Mouse (Mus musculus) CH12.LX (cell line): Measurements from ENCODE around the gene Taar5. TPM values are rescaled to one million over a fixed set of nuclear protein-coding genes. Genes with fewer than 3 reads are reported as not detected.

Experiments used
- DNase-seq: peaks from one replicate; pipeline ENCODE4 v3.0.0-alpha.2; 2013; ENCODE audit errors: extremely low read depth
- H3K27ac ChIP-seq: 2 replicates; pipeline ENCODE4 v1.5.1; 2012; ENCODE audit warnings: low read depth, mild to moderate bottlenecking, control low read depth, moderate library complexity; ENCODE audit not compliant: insufficient read depth
- H3K27me3 ChIP-seq: replicated peaks from 2 replicates; pipeline ENCODE3; 2012; ENCODE audit warnings: inconsistent platforms
- H3K36me3 ChIP-seq, 2 experiments: replicated peaks in 1 of 2; 2 replicates each; pipeline versions ENCODE3 to v1.6.1; 2012; ENCODE audit warnings: inconsistent platforms in 1 of 2, low read length in 1 of 2, mild to moderate bottlenecking in 1 of 2, mixed read lengths in 1 of 2, moderate library complexity in 1 of 2; ENCODE audit not compliant: control insufficient read depth in 1 of 2, insufficient read depth in 1 of 2
- H3K4me1 ChIP-seq, 2 experiments: 2 replicates each; pipeline ENCODE4 v1.6.1; 2012; ENCODE audit warnings: inconsistent platforms in 1 of 2, moderate library complexity in 1 of 2; ENCODE audit not compliant: insufficient read depth in 2 of 2, control insufficient read depth in 1 of 2
- H3K4me2 ChIP-seq: 2 replicates; pipeline ENCODE4 v1.6.1; 2012; ENCODE audit warnings: low read depth, mild to moderate bottlenecking, control low read depth; ENCODE audit not compliant: poor library complexity, insufficient read depth, severe bottlenecking
- H3K4me3 ChIP-seq, 3 experiments: fragments of 150-350 bp in 1 of 3; sonication (generic) in 1 of 3; replicated peaks in 1 of 3; 2 replicates each; pipeline versions ENCODE3 to v1.5.1; 2011 to 2012; ENCODE audit warnings: low read depth in 2 of 3, low read length in 2 of 3, mild to moderate bottlenecking in 2 of 3, moderate library complexity in 2 of 3, control low read depth in 1 of 3, improper control_type of control experiment in 1 of 3, inconsistent platforms in 1 of 3, mixed read lengths in 1 of 3; ENCODE audit not compliant: poor library complexity in 1 of 3
- H3K79me2 ChIP-seq: replicated peaks from 2 replicates; pipeline ENCODE4 v1.6.1; 2012; ENCODE audit warnings: mild to moderate bottlenecking, moderate library complexity; ENCODE audit not compliant: control insufficient read depth, poor library complexity, insufficient read depth, severe bottlenecking; ENCODE audit errors: extremely low read depth
- H3K9ac ChIP-seq: 2 replicates; pipeline ENCODE4 v1.6.1; 2012; ENCODE audit warnings: low read depth, mild to moderate bottlenecking, control low read depth, moderate library complexity; ENCODE audit not compliant: insufficient read depth
- H3K9me3 ChIP-seq: replicated peaks from 2 replicates; pipeline ENCODE3; 2012; ENCODE audit warnings: low read length, inconsistent platforms, mixed read lengths
- CTCF ChIP-seq, 2 experiments: IDR thresholded peaks in 1 of 2; conservative IDR thresholded peaks in 1 of 2; 2 replicates each; pipeline ENCODE4 v1.5.1; 2011 to 2012; ENCODE audit warnings: low read depth in 2 of 2, low read length in 2 of 2, improper control_type of control experiment in 1 of 2, inconsistent platforms in 1 of 2, mild to moderate bottlenecking in 1 of 2, moderate library complexity in 1 of 2
- E2F4 ChIP-seq: IDR thresholded peaks from 2 replicates; pipeline ENCODE4 v1.6.1; 2011; ENCODE audit warnings: low read depth, low read length, improper control_type of control experiment; ENCODE audit not compliant: insufficient replicate concordance
- EP300 ChIP-seq: IDR thresholded peaks from 2 replicates; pipeline ENCODE4 v1.6.1; 2011; ENCODE audit warnings: low read length, improper control_type of control experiment
- GABPA ChIP-seq: IDR thresholded peaks from 2 replicates; pipeline ENCODE4 v1.6.1; 2012; ENCODE audit warnings: low read depth, low read length, improper control_type of control experiment, inconsistent platforms; ENCODE audit not compliant: insufficient replicate concordance
- JUN ChIP-seq: IDR thresholded peaks from 2 replicates; pipeline ENCODE4 v1.6.1; 2011; ENCODE audit warnings: low read depth, mild to moderate bottlenecking, low read length, improper control_type of control experiment, moderate library complexity; ENCODE audit not compliant: insufficient read depth
- MAFK ChIP-seq: IDR thresholded peaks from 2 replicates; pipeline ENCODE4 v1.6.1; 2011; ENCODE audit warnings: low read length, improper control_type of control experiment; ENCODE audit not compliant: insufficient replicate concordance
- MAX ChIP-seq: IDR thresholded peaks from 2 replicates; pipeline ENCODE4 v1.6.1; 2011; ENCODE audit warnings: low read length, improper control_type of control experiment
- MXI1 ChIP-seq: IDR thresholded peaks from 2 replicates; pipeline ENCODE4 v1.6.1; 2011; ENCODE audit warnings: mild to moderate bottlenecking, low read depth, low read length, improper control_type of control experiment
- MYC ChIP-seq: IDR thresholded peaks from 2 replicates; pipeline ENCODE4 v1.6.1; 2011; ENCODE audit warnings: low read depth, mild to moderate bottlenecking, improper control_type of control experiment, low read length
- RAD21 ChIP-seq: IDR thresholded peaks from 2 replicates; pipeline ENCODE4 v1.6.1; 2011; ENCODE audit warnings: low read depth, mild to moderate bottlenecking, low read length, improper control_type of control experiment, moderate library complexity
- RCOR1 ChIP-seq: conservative IDR thresholded peaks from 2 replicates; pipeline ENCODE4 v1.6.1; 2012; ENCODE audit warnings: low read depth, mild to moderate bottlenecking, inconsistent platforms, low read length, improper control_type of control experiment
- SIN3A ChIP-seq: IDR thresholded peaks from 2 replicates; pipeline ENCODE4 v1.6.1; 2012; ENCODE audit warnings: low read length, improper control_type of control experiment, inconsistent platforms
- SMC3 ChIP-seq: IDR thresholded peaks from 2 replicates; pipeline ENCODE4 v1.6.1; 2011; ENCODE audit warnings: low read depth, low read length, improper control_type of control experiment
- TBP ChIP-seq: conservative IDR thresholded peaks from 2 replicates; pipeline ENCODE4 v1.6.1; 2011; ENCODE audit warnings: low read depth, low read length, improper control_type of control experiment
- TCF12 ChIP-seq: IDR thresholded peaks from 2 replicates; pipeline ENCODE4 v1.6.1; 2014; ENCODE audit warnings: low read depth, mild to moderate bottlenecking, inconsistent platforms, low read length, improper control_type of control experiment
- UBTF ChIP-seq: IDR thresholded peaks from 2 replicates; pipeline ENCODE4 v1.6.1; 2012; ENCODE audit warnings: low read depth, mild to moderate bottlenecking, inconsistent platforms, low read length, improper control_type of control experiment, moderate library complexity
- ZMIZ1 ChIP-seq: IDR thresholded peaks from 2 replicates; pipeline ENCODE4 v1.6.1; 2012; ENCODE audit warnings: low read depth, mild to moderate bottlenecking, inconsistent platforms, low read length, improper control_type of control experiment
- ZNF384 ChIP-seq: IDR thresholded peaks from 2 replicates; pipeline ENCODE4 v1.6.1; 2012; ENCODE audit warnings: low read depth, low read length, improper control_type of control experiment, inconsistent platforms
- dilution Hi-C: fragments of 300-500 bp; cut with MboI; formaldehyde crosslinking; loops from 2 replicates; pipeline ENCODE4 v1.14.3; 2020; ENCODE audit warnings: low sequenced_read_pairs; ENCODE audit not compliant: extremely low pct_unique_long_range_greater_than_20kb, extremely low pct_ligation_motif_present
- in situ Hi-C: fragments of 300-500 bp; cut with MboI; formaldehyde crosslinking; loops from 3 replicates; pipeline ENCODE4 v1.14.3; 2019; ENCODE audit warnings: low sequenced_read_pairs, low pct_ligation_motif_present, low pct_unique_long_range_greater_than_20kb, mixed read lengths
- polyA plus RNA-seq: library from polyadenylated mRNA; unstranded; fragments of >175 nt; gene quantifications from 2 replicates; pipeline ENCODE4 v1.2.1, GENCODE M21; 2012; ENCODE audit warnings: low read depth; ENCODE audit not compliant: insufficient read length
- total RNA-seq, 2 experiments: library from RNA; depleted of rRNA; stranded (reverse); fragments of 300-350 nt in 1 of 2; fragments of >200 nt in 1 of 2; gene quantifications; 2 replicates each; pipeline ENCODE4 v1.2.3; 2012 to 2014

The Taar5 gene
- total and polyA plus RNA-seq, 3 experiments, result not detected

DNA sequence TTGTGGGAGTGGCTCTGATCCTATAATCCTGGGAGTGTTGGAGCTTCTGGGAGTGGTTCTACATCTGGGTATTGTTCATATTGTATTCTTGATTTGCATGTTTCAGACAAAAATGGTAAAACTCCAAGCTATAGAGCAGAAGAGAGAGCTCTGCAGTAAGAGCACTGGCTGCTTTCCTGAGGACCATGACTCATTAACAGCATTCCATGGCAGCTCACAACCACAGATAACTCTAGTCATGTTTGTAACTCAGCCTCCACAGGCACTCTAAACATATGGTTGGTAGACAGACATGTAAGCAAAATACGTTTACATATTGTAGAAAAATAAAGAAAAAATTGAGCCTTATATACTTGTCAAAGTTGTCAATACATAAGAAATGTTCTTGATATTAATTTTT is 35.9 kb downstream of the Taar5 start:
- dilution Hi-C loops, result no loop called here
- Histone ChIP-seq H3K27me3 (no peaks in the 10 kb centered on the region), H3K36me3 (no peaks in the 10 kb centered on the region), H3K4me1 (no peaks in the 10 kb centered on the region), H3K4me3 (no peak overlapping the region), H3K9ac (no peak overlapping the region), H3K79me2 (no peaks in the 10 kb centered on the region), H3K9me3 (no peaks in the 10 kb centered on the region), H3K27ac (no peak overlapping the region), H3K4me2 (no peak overlapping the region)
- DNase-seq, result no peak
- in situ Hi-C loops, result no loop called here
- TF ChIP-seq ZNF384, result no peak
- TF ChIP-seq MAFK, result no peak
- TF ChIP-seq UBTF, result no peak
- no peak for TF ChIP-seq TCF12
- TF ChIP-seq ZMIZ1, result no peak
- no peak for TF ChIP-seq SMC3
- TF ChIP-seq EP300, result no peak

DNA sequence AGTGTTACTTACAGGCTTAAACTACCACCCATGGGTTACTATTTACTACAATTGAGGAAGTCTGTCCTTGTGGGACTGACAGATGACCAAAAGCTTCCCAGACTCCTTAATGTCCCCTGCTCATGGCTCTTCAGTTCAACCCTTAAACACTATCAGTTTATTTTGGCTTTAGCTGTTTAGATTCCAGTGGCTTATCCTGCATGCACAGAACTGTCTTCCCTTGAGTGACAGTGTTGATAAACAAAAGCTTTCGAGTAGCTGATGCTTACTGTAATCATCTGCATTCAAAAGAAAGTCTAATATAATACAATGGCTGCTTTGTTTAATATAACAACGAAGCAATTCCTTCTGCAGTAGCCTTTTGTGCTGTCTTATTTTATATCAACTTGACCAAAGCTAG is 36.5 kb downstream of the Taar5 start:
- in situ Hi-C loops, result no loop called here
- Histone ChIP-seq H3K9ac (no peak overlapping the region), H3K27ac (no peak overlapping the region), H3K79me2 (no peaks in the 10 kb centered on the region), H3K4me2 (no peak overlapping the region), H3K4me3 (no peak overlapping the region), H3K4me1 (no peaks in the 10 kb centered on the region), H3K36me3 (no peaks in the 10 kb centered on the region), H3K9me3 (no peaks in the 10 kb centered on the region), H3K27me3 (no peaks in the 10 kb centered on the region)
- TF ChIP-seq SIN3A, result no peak
- no peak for TF ChIP-seq RCOR1
- no peak for TF ChIP-seq E2F4
- TF ChIP-seq ZNF384, result no peak
- no peak for TF ChIP-seq MYC
- TF ChIP-seq RAD21, result no peak
- TF ChIP-seq MAX, result no peak
- TF ChIP-seq JUN, result no peak
- no peak for TF ChIP-seq MXI1
- no peak for TF ChIP-seq CTCF (conservative IDR thresholded peaks at IDR 0.05 in 1 of 2, IDR thresholded peaks at IDR 0.05 in 1 of 2; ENCODE audit: low read depth in 2 of 2, low read length in 2 of 2)
- TF ChIP-seq EP300, result no peak
- TF ChIP-seq TBP, result no peak
- TF ChIP-seq GABPA, result no peak
- dilution Hi-C loops, result no loop called here
- DNase-seq, result no peak
